Mouse (Mus musculus) C2C12 (cell line): Measurements from ENCODE around the gene Olfr15.

Experiments
- CEBPB ChIP-seq: IDR thresholded peaks from one replicate; pipeline ENCODE4 v1.6.1; 2011; ENCODE audit warnings: low read depth, mild to moderate bottlenecking, control low read depth, moderate library complexity
- CTCF ChIP-seq: IDR thresholded peaks from one replicate; pipeline ENCODE4 v1.5.1; 2011; ENCODE audit not compliant: control insufficient read depth, insufficient read depth, insufficient read length
- MAX ChIP-seq: IDR thresholded peaks from one replicate; pipeline ENCODE4 v1.6.1; 2011; ENCODE audit warnings: mild to moderate bottlenecking, control low read depth

DNA sequence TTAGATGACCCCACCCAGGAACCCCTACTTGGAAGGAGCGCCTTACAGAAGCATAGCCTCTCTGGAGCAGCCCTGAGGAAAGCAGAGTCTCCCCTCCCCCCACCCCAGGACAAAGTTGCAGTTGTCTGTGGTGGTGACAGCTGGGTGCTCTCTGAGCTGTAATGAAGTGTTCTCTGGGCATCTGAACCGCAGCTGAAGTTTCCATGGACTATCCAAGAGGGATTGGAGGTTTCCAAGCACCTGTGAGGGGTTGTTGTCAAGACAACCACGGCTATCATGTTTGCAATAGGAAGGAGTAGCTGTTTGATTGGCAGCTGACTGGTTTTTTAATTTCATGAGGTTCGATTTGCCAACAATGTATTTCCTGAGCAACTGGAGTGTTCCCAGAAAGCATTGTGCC is 12.3 kb downstream of the Olfr15 start:
- TF ChIP-seq CTCF, result no peak
- TF ChIP-seq CEBPB, result no peak
- TF ChIP-seq MAX, result no peak
